Mouse (Mus musculus) hindbrain, postnatal 0 days (tissue): Measurements from ENCODE around the gene Adra1d. TPM values are rescaled to one million over a fixed set of nuclear protein-coding genes. Genes with fewer than 3 reads are reported as not detected.
A peak's percentile ranks its signal among the peaks of the same experiment; 100 is the strongest.

Experiments used
- ATAC-seq: fragments of 200-750 bp; cut with Nextera tagmentation; 2 replicates; pipeline ENCODE4 v1.8.0; 2017; ENCODE audit warnings: mild to moderate bottlenecking, moderate TSS enrichment, moderate library complexity
- DNase-seq: peaks from one replicate; pipeline ENCODE4 v3.0.0-alpha.2; 2015; ENCODE audit warnings: low spot score
- H3K27ac ChIP-seq: fragments of 300-500 bp; sonication (generic); 2 replicates; pipeline ENCODE4 v1.5.1; 2014; ENCODE audit warnings: mild to moderate bottlenecking
- H3K27me3 ChIP-seq: fragments of 300-500 bp; sonication (generic); 2 replicates; pipeline ENCODE4 v1.6.1; 2014; ENCODE audit warnings: low read length, mixed read lengths; ENCODE audit not compliant: insufficient read depth
- H3K36me3 ChIP-seq: fragments of 300-500 bp; sonication (generic); 2 replicates; pipeline ENCODE4 v1.6.1; 2014; ENCODE audit warnings: low read length, mixed read lengths; ENCODE audit not compliant: insufficient read depth
- H3K4me1 ChIP-seq: fragments of 300-500 bp; sonication (generic); 2 replicates; pipeline ENCODE4 v1.6.1; 2014; ENCODE audit warnings: antibody characterized with exemption, low read length, mixed read lengths; ENCODE audit not compliant: insufficient read depth
- H3K4me2 ChIP-seq: fragments of 300-500 bp; sonication (generic); 2 replicates; pipeline ENCODE4 v1.6.1; 2014; ENCODE audit warnings: low read depth, mild to moderate bottlenecking, low read length, moderate library complexity, mixed read lengths
- H3K4me3 ChIP-seq: fragments of 300-500 bp; sonication (generic); 2 replicates; pipeline ENCODE4 v1.5.1; 2014; ENCODE audit warnings: low read length
- H3K9ac ChIP-seq: fragments of 300-500 bp; sonication (generic); replicated peaks from 2 replicates; pipeline ENCODE4 v1.6.1; 2014; ENCODE audit warnings: mild to moderate bottlenecking, low read length, moderate library complexity, mixed read lengths
- H3K9me3 ChIP-seq: fragments of 300-500 bp; sonication (generic); 2 replicates; pipeline ENCODE4 v1.6.1; 2016; ENCODE audit warnings: low read length, mixed read lengths
- CTCF ChIP-seq: IDR thresholded peaks from 2 replicates; pipeline ENCODE4 v1.5.1; 2016; ENCODE audit warnings: antibody characterized with exemption, control low read depth, low read depth
- WGBS: fragments of 180-500 bp; shearing (Covaris S2); extraction: QIAGEN DNeasy Blood & Tissue Kit; methylation state at CpG from one replicate; pipeline ENCODE4 v1.1.7; 2014; 5-methylcytosine and 5-hydroxymethylcytosine counted together
- polyA plus RNA-seq: library from polyadenylated mRNA; unstranded; fragments of >200 nt; fragmentation: Nextera tagmentation; extraction: Ambion mirVana; gene quantifications from 2 replicates; pipeline ENCODE4 v1.2.1, GENCODE M21; 2015
- total RNA-seq: library from RNA; depleted of rRNA; stranded (reverse); fragments of >200 nt; gene quantifications from 2 replicates; pipeline ENCODE4 v1.2.3, GENCODE M21; 2014; rRNA removed

Gene Adra1d
- total RNA-seq (4.1 and 5.1 TPM in 2 replicates), polyA plus RNA-seq (0.81 and 0.84 TPM in 2 replicates)

GRCm38 (mm10) chr2:131561891-131562585 lies at the start of gene Adra1d:
Gene Adra1d (minus strand): TSS chr2:131562283.
- H3K27me3 ChIP-seq: peaks cover 27% of the 10 kb centered on the region
- H3K9me3 ChIP-seq: no peaks in the 10 kb centered on the region
- H3K36me3 ChIP-seq: no peaks in the 10 kb centered on the region
- H3K27ac ChIP-seq: peak within 1 kb of the TSS; percentile 20; the same call in 1 of the 2 replicates
- WGBS: under 1% methylated on average over 64 of the region's 82 CpGs
- H3K4me1 ChIP-seq: 0 out of 2 replicates have a peak, but pooled peaks cover 4% of the 10 kb centered on the region
- H3K4me3 ChIP-seq: peak within 1 kb of the TSS; percentile 46
- TF ChIP-seq CTCF: no peak
- peak within 1 kb of the TSS; percentile 70 for H3K4me2 ChIP-seq
- ATAC-seq (peak; percentile 79), DNase-seq (peak; percentile 23)
- H3K9ac ChIP-seq: peak within 1 kb of the TSS; percentile 47

- Histone ChIP-seq H3K4me3 (no peak overlapping the region), H3K36me3 (no peaks in the 10 kb centered on the region), H3K27me3 (no peaks in the 10 kb centered on the region), H3K4me2 (no peak overlapping the region), H3K27ac (no peak overlapping the region), H3K9me3 (no peaks in the 10 kb centered on the region), H3K9ac (no peak overlapping the region), H3K4me1 (no peaks in the 10 kb centered on the region)
- TF ChIP-seq CTCF: no peak
- WGBS: 14% methylated on average over 2 of the region's 2 CpGs
- DNase-seq: peak; percentile 28
- ATAC-seq: no peak
Observed at GRCm38 (mm10) chr2:131601881-131602280, 39.8 kb upstream of the Adra1d start.

- Histone ChIP-seq H3K4me1 (no peaks in the 10 kb centered on the region), H3K4me2 (no peak overlapping the region), H3K9ac (no peak overlapping the region), H3K9me3 (no peaks in the 10 kb centered on the region), H3K27ac (no peak overlapping the region), H3K4me3 (no peak overlapping the region), H3K36me3 (no peaks in the 10 kb centered on the region), H3K27me3 (no peaks in the 10 kb centered on the region)
- ATAC-seq (no peak), DNase-seq (no peak)
- no peak for TF ChIP-seq CTCF
- WGBS: 79% methylated on average over 6 of the region's 6 CpGs
Observed at GRCm38 (mm10) chr2:131594871-131595270, 32.8 kb upstream of the Adra1d start.

GRCm38 (mm10) chr2:131587521-131587920 lies 25.4 kb upstream of the Adra1d start:
- no peak for TF ChIP-seq CTCF
- no peak overlapping the region for H3K4me3 ChIP-seq
- no peak overlapping the region for H3K9ac ChIP-seq
- H3K9me3 ChIP-seq: 0 out of 2 replicates have a peak, but pooled peaks cover 2% of the 10 kb centered on the region
- no peaks in the 10 kb centered on the region for H3K36me3 ChIP-seq
- no peaks in the 10 kb centered on the region for H3K4me1 ChIP-seq
- no peak overlapping the region for H3K4me2 ChIP-seq
- H3K27ac ChIP-seq: no peak overlapping the region
- DNase-seq: no peak
- whole genome bisulfite sequencing: 65% methylated on average over 2 of the region's 2 CpGs
- no peaks in the 10 kb centered on the region for H3K27me3 ChIP-seq
- no peak for ATAC-seq

- Histone ChIP-seq H3K9me3 (0 out of 2 replicates have a peak, but pooled peaks cover 2% of the 10 kb centered on the region), H3K9ac (no peak overlapping the region), H3K4me1 (no peaks in the 10 kb centered on the region), H3K4me2 (no peak overlapping the region), H3K27me3 (no peaks in the 10 kb centered on the region), H3K36me3 (no peaks in the 10 kb centered on the region), H3K4me3 (no peak overlapping the region), H3K27ac (no peak overlapping the region)
- DNase-seq: no peak
- TF ChIP-seq CTCF: no peak
- no peak for ATAC-seq
- 68% methylated on average over 2 of the region's 2 CpGs for WGBS
Observed at GRCm38 (mm10) chr2:131581506-131581905, 19.4 kb upstream of the Adra1d start.

- Histone ChIP-seq H3K27me3 (peaks cover 27% of the 10 kb centered on the region), H3K4me1 (0 out of 2 replicates have a peak, but pooled peaks cover 4% of the 10 kb centered on the region), H3K27ac (peak overlapping the region; percentile 20; the same call in 1 of the 2 replicates), H3K4me3 (peak overlapping the region; percentile 46), H3K9ac (peak overlapping the region; percentile 47), H3K4me2 (peak overlapping the region; percentile 70), H3K9me3 (no peaks in the 10 kb centered on the region), H3K36me3 (no peaks in the 10 kb centered on the region)
- under 1% methylated on average over 28 of the region's 30 CpGs for WGBS
- ATAC-seq: peak; percentile 90
- peak; percentile 90 for DNase-seq
- TF ChIP-seq CTCF: peak; percentile 82
Observed at GRCm38 (mm10) chr2:131562586-131563122, 571 bp upstream of the Adra1d start.
